Mouse (Mus musculus) spleen, adult 2 months (tissue): ENCODE data around the gene Wnt10b. TPM values are rescaled to one million over a fixed set of nuclear protein-coding genes. Genes with fewer than 3 reads are reported as not detected.

ENCODE experiments used
- DNase-seq, 2 experiments: peaks; one replicate each; pipeline versions ENCODE4 v3.0.0 to v3.0.0-alpha.2; 2012 to 2021; ENCODE audit warnings: low spot score in 2 of 2, low read depth in 1 of 2
- H3K27ac ChIP-seq: fragments of 200-500 bp; 2 replicates; pipeline ENCODE4 v1.5.1; 2012; ENCODE audit warnings: low read length, inconsistent platforms; ENCODE audit not compliant: insufficient read depth
- H3K27me3 ChIP-seq: fragments of 200-500 bp; 2 replicates; pipeline ENCODE4 v1.6.1; 2012; ENCODE audit warnings: mild to moderate bottlenecking, moderate library complexity, low read length, inconsistent platforms; ENCODE audit not compliant: control insufficient read depth, insufficient read depth
- H3K36me3 ChIP-seq: fragments of 200-500 bp; 2 replicates; pipeline ENCODE4 v1.6.1; 2012; ENCODE audit warnings: mild to moderate bottlenecking, low read length, inconsistent platforms; ENCODE audit not compliant: control insufficient read depth, insufficient read depth
- H3K4me1 ChIP-seq: fragments of 200-500 bp; 2 replicates; pipeline ENCODE4 v1.6.1; 2011; ENCODE audit warnings: inconsistent platforms; ENCODE audit not compliant: control insufficient read depth, insufficient read depth, insufficient read length
- H3K4me3 ChIP-seq: fragments of 200-500 bp; 2 replicates; pipeline ENCODE4 v1.5.1; 2011; ENCODE audit warnings: mild to moderate bottlenecking, inconsistent platforms; ENCODE audit not compliant: insufficient read depth, insufficient read length; ENCODE audit errors: extremely low read depth
- CTCF ChIP-seq: fragments of 200-500 bp; IDR thresholded peaks from 2 replicates; pipeline ENCODE4 v1.5.1; 2011; ENCODE audit warnings: mild to moderate bottlenecking, inconsistent platforms; ENCODE audit not compliant: insufficient read depth, insufficient read length, insufficient replicate concordance; ENCODE audit errors: extremely low read depth
- POLR2A ChIP-seq: fragments of 200-500 bp; IDR thresholded peaks from 2 replicates; pipeline ENCODE4 v1.6.1; 2011; ENCODE audit warnings: low read depth, low read length, inconsistent platforms
- WGBS: fragments of 180-500 bp; shearing (Covaris S2); methylation state at CpG from one replicate; pipeline ENCODE4 v1.1.7; 2018; 5-methylcytosine and 5-hydroxymethylcytosine counted together
- polyA plus RNA-seq: library from polyadenylated mRNA; depleted of rRNA; stranded (reverse); fragments of >200 nt; gene quantifications from 2 replicates; pipeline ENCODE4 v1.2.3, GENCODE M21; 2012

Wnt10b gene
- polyA plus RNA-seq, 1 experiment = 0.78 TPM

DNA sequence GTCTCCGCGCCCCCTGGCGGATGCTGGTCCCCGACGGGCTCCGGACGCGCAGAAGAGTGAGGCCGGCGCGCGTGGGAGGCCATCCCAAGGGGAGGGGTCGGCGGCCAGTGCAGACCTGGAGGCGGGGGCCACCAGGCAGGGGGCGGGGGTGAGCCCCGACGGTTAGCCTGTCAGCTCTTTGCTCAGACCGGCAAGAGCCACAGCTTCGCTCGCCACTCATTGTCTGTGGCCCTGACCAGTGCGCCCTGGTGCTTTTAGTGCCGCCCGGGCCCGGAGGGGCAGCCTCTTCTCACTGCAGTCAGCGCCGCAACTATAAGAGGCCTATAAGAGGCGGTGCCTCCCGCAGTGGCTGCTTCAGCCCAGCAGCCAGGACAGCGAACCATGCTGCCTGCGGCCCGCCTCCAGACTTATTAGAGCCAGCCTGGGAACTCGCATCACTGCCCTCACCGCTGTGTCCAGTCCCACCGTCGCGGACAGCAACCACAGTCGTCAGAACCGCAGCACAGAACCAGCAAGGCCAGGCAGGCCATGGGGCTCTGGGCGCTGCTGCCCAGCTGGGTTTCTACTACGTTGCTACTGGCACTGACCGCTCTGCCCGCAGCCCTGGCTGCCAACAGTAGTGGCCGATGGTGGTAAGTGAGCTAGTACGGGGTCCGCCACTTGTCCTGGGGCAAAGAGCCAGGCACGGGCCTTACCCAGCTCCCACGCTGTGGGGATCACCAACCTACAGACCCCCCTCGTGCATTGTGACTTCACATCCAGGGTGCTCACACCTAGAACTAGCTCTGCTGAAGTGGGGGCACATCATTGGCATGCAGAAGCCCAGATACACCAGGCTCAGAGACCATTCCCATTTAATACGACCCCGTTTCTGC, 11.9 kb upstream of the Wnt10b start, which contains the start of gene Wnt1:
Wnt1 (plus strand) TSS at position 197 of the 875 bp plus-strand sequence.
- Histone ChIP-seq H3K27me3 (peaks cover 37% of the 10 kb centered on the region), H3K4me1 (peaks cover 21% of the 10 kb centered on the region), H3K36me3 (no peaks in the 10 kb centered on the region), H3K4me3 (no peak within 1 kb of the TSS), H3K27ac (no peak within 1 kb of the TSS)
- 10% methylated on average over 51 of the region's 51 CpGs for WGBS
- TF ChIP-seq POLR2A (no peak), CTCF (peak; percentile 48; the same call in 1 of the 2 replicates)
- peak in 1 of 2 experiments; percentile 52 for DNase-seq

- no peak overlapping the region for H3K4me3 ChIP-seq
- 8% methylated on average over 24 of the region's 24 CpGs for WGBS
- no peak for DNase-seq
- peaks cover 21% of the 10 kb centered on the region for H3K4me1 ChIP-seq
- H3K36me3 ChIP-seq = no peaks in the 10 kb centered on the region
- TF ChIP-seq POLR2A (no peak), CTCF (no peak)
- no peak overlapping the region for H3K27ac ChIP-seq
- H3K27me3 ChIP-seq = peaks cover 37% of the 10 kb centered on the region
Observed at GRCm38 (mm10) chr15:98788972-98789660, 11.2 kb upstream of the Wnt10b start.

GRCm38 (mm10) chr15:98787930-98788329, 10.0 kb upstream of the Wnt10b start:
- Histone ChIP-seq H3K36me3 (no peaks in the 10 kb centered on the region), H3K27ac (no peak overlapping the region), H3K27me3 (peaks cover 37% of the 10 kb centered on the region), H3K4me3 (no peak overlapping the region), H3K4me1 (peaks cover 17% of the 10 kb centered on the region)
- WGBS = 40% methylated on average over 4 of the region's 4 CpGs
- DNase-seq = no peak
- no peak; the same call in 1 of the 2 replicates for TF ChIP-seq CTCF
- no peak for TF ChIP-seq POLR2A

GRCm38 (mm10) chr15:98785744-98786143, 7.8 kb upstream of the Wnt10b start:
- DNase-seq = no peak
- WGBS = 65% methylated on average over 7 of the region's 7 CpGs
- no peak overlapping the region for H3K27ac ChIP-seq
- TF ChIP-seq CTCF = no peak
- TF ChIP-seq POLR2A = no peak
- H3K4me3 ChIP-seq = no peak overlapping the region
- no peaks in the 10 kb centered on the region for H3K36me3 ChIP-seq
- H3K27me3 ChIP-seq = peaks cover 18% of the 10 kb centered on the region
- peaks cover 3% of the 10 kb centered on the region; the same call in 1 of the 2 replicates for H3K4me1 ChIP-seq

GRCm38 (mm10) chr15:98781166-98781565, 3.2 kb upstream of the Wnt10b start:
- TF ChIP-seq CTCF = no peak
- TF ChIP-seq POLR2A = no peak
- H3K27ac ChIP-seq = no peak overlapping the region
- H3K4me3 ChIP-seq = no peak overlapping the region
- H3K27me3 ChIP-seq = peaks cover 39% of the 10 kb centered on the region
- H3K4me1 ChIP-seq = peaks cover 23% of the 10 kb centered on the region
- no peaks in the 10 kb centered on the region for H3K36me3 ChIP-seq
- WGBS = 54% methylated on average over 6 of the region's 6 CpGs
- no peak for DNase-seq

DNA sequence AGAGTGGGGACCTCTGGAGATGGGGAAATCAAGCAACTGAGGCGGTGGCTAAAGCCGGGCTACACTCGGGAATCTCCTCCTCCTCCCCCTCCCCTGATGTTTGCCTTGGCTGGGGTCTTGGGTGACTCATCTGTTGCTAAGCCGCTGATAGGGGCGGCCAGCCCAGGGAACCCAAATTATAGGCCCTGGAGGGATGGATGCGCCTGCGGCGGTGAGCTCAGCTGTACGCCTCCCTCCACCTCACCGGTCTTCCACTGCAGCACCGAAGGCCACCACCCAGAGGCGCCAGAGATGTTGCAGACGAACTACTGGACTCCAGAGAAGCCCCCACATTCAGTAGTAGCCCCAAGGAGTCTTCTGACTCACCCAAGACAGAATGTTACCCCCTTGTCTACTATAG, 2.6 kb upstream of the Wnt10b start:
- TF ChIP-seq POLR2A (no peak), CTCF (no peak)
- DNase-seq = no peak
- peaks cover 41% of the 10 kb centered on the region for H3K27me3 ChIP-seq

More for the DNA sequence above, 2.6 kb upstream of the Wnt10b start:
- H3K4me3 ChIP-seq = no peak overlapping the region; the same call in 1 of the 2 replicates
- no peaks in the 10 kb centered on the region for H3K36me3 ChIP-seq
- H3K27ac ChIP-seq = no peak overlapping the region
- peaks cover 29% of the 10 kb centered on the region for H3K4me1 ChIP-seq
- WGBS = 41% methylated on average over 13 of the region's 13 CpGs
